Mouse (Mus musculus) spleen, adult 2 months (tissue): ENCODE results near the gene Slc7a5. TPM values are rescaled to one million over a fixed set of nuclear protein-coding genes. Genes with fewer than 3 reads are reported as not detected.

Experiments used
- DNase-seq, 2 experiments: peaks; one replicate each; pipeline versions ENCODE4 v3.0.0 to v3.0.0-alpha.2; 2012 to 2021; ENCODE audit warnings: low spot score in 2 of 2, low read depth in 1 of 2
- H3K27ac ChIP-seq: fragments of 200-500 bp; 2 replicates; pipeline ENCODE4 v1.5.1; 2012; ENCODE audit warnings: low read length, inconsistent platforms; ENCODE audit not compliant: insufficient read depth
- H3K27me3 ChIP-seq: fragments of 200-500 bp; 2 replicates; pipeline ENCODE4 v1.6.1; 2012; ENCODE audit warnings: mild to moderate bottlenecking, moderate library complexity, low read length, inconsistent platforms; ENCODE audit not compliant: control insufficient read depth, insufficient read depth
- H3K36me3 ChIP-seq: fragments of 200-500 bp; 2 replicates; pipeline ENCODE4 v1.6.1; 2012; ENCODE audit warnings: mild to moderate bottlenecking, low read length, inconsistent platforms; ENCODE audit not compliant: control insufficient read depth, insufficient read depth
- H3K4me1 ChIP-seq: fragments of 200-500 bp; 2 replicates; pipeline ENCODE4 v1.6.1; 2011; ENCODE audit warnings: inconsistent platforms; ENCODE audit not compliant: control insufficient read depth, insufficient read depth, insufficient read length
- H3K4me3 ChIP-seq: fragments of 200-500 bp; 2 replicates; pipeline ENCODE4 v1.5.1; 2011; ENCODE audit warnings: mild to moderate bottlenecking, inconsistent platforms; ENCODE audit not compliant: insufficient read depth, insufficient read length; ENCODE audit errors: extremely low read depth
- CTCF ChIP-seq: fragments of 200-500 bp; IDR thresholded peaks from 2 replicates; pipeline ENCODE4 v1.5.1; 2011; ENCODE audit warnings: mild to moderate bottlenecking, inconsistent platforms; ENCODE audit not compliant: insufficient read depth, insufficient read length, insufficient replicate concordance; ENCODE audit errors: extremely low read depth
- POLR2A ChIP-seq: fragments of 200-500 bp; IDR thresholded peaks from 2 replicates; pipeline ENCODE4 v1.6.1; 2011; ENCODE audit warnings: low read depth, low read length, inconsistent platforms
- WGBS: fragments of 180-500 bp; shearing (Covaris S2); methylation state at CpG from one replicate; pipeline ENCODE4 v1.1.7; 2018; 5-methylcytosine and 5-hydroxymethylcytosine counted together
- polyA plus RNA-seq: library from polyadenylated mRNA; depleted of rRNA; stranded (reverse); fragments of >200 nt; gene quantifications from 2 replicates; pipeline ENCODE4 v1.2.3, GENCODE M21; 2012

Gene Slc7a5
- polyA plus RNA-seq, 1 experiment = 45.0 TPM

- no peaks in the 10 kb centered on the region for H3K27me3 ChIP-seq
- TF ChIP-seq POLR2A = no peak
- TF ChIP-seq CTCF = no peak
- H3K4me1 ChIP-seq = no peaks in the 10 kb centered on the region
- no peak overlapping the region for H3K27ac ChIP-seq
- peaks cover 46% of the 10 kb centered on the region for H3K36me3 ChIP-seq
- 90% methylated on average over 3 of the region's 3 CpGs for WGBS
- no peak overlapping the region for H3K4me3 ChIP-seq
- DNase-seq = no peak
These were observed 23.3 kb downstream of the Slc7a5 start for GRCm38 (mm10) chr8:121884181-121884580.

- Histone ChIP-seq H3K27me3 (no peaks in the 10 kb centered on the region), H3K27ac (no peak overlapping the region), H3K4me3 (no peak overlapping the region), H3K36me3 (peaks cover 35% of the 10 kb centered on the region), H3K4me1 (no peaks in the 10 kb centered on the region)
- TF ChIP-seq CTCF (no peak), POLR2A (no peak)
- no peak for DNase-seq
- 96% methylated on average over 5 of the region's 5 CpGs for WGBS
These were observed 25.6 kb downstream of the Slc7a5 start for GRCm38 (mm10) chr8:121881921-121882320.

GRCm38 (mm10) chr8:121880818-121881217 is 26.7 kb downstream of the Slc7a5 start:
- 89% methylated on average over 1 of the region's 1 CpGs for WGBS
- Histone ChIP-seq H3K4me1 (no peaks in the 10 kb centered on the region), H3K27ac (no peak overlapping the region), H3K36me3 (peaks cover 27% of the 10 kb centered on the region), H3K27me3 (no peaks in the 10 kb centered on the region), H3K4me3 (no peak overlapping the region)
- DNase-seq = no peak
- TF ChIP-seq POLR2A (no peak), CTCF (no peak)

GRCm38 (mm10) chr8:121879712-121880111 is 27.8 kb downstream of the Slc7a5 start:
- no peak for TF ChIP-seq CTCF
- TF ChIP-seq POLR2A = no peak
- no peak overlapping the region for H3K4me3 ChIP-seq
- WGBS = 89% methylated on average over 3 of the region's 3 CpGs
- no peaks in the 10 kb centered on the region for H3K27me3 ChIP-seq
- H3K36me3 ChIP-seq = peaks cover 17% of the 10 kb centered on the region
- no peaks in the 10 kb centered on the region for H3K4me1 ChIP-seq
- no peak for DNase-seq
- H3K27ac ChIP-seq = no peak overlapping the region

- WGBS = 82% methylated on average over 7 of the region's 7 CpGs
- no peak for DNase-seq
- Histone ChIP-seq H3K27me3 (no peaks in the 10 kb centered on the region), H3K4me1 (no peaks in the 10 kb centered on the region), H3K36me3 (peaks cover 7% of the 10 kb centered on the region), H3K4me3 (no peak overlapping the region), H3K27ac (no peak overlapping the region)
- no peak for TF ChIP-seq CTCF
- no peak for TF ChIP-seq POLR2A
These were observed 29.5 kb downstream of the Slc7a5 start for GRCm38 (mm10) chr8:121877828-121878480.

GRCm38 (mm10) chr8:121877212-121877611 is 30.3 kb downstream of the Slc7a5 start:
- 7% methylated on average over 5 of the region's 5 CpGs for WGBS

GRCm38 (mm10) chr8:121875517-121875916 is 32.0 kb downstream of the Slc7a5 start:
- H3K36me3 ChIP-seq = 0 out of 2 replicates have a peak, but pooled peaks cover under 1% of the 10 kb centered on the region
- no peak overlapping the region for H3K4me3 ChIP-seq
- no peak for DNase-seq
- no peak overlapping the region for H3K27ac ChIP-seq
- H3K4me1 ChIP-seq = no peaks in the 10 kb centered on the region
- H3K27me3 ChIP-seq = no peaks in the 10 kb centered on the region
- 85% methylated on average over 9 of the region's 9 CpGs for WGBS
- TF ChIP-seq POLR2A (no peak), CTCF (no peak)

More at GRCm38 (mm10) chr8:121877212-121877611, 30.3 kb downstream of the Slc7a5 start:
- Histone ChIP-seq H3K27ac (no peak overlapping the region), H3K27me3 (no peaks in the 10 kb centered on the region), H3K4me3 (no peak overlapping the region), H3K36me3 (peaks cover 5% of the 10 kb centered on the region; the same call in 1 of the 2 replicates), H3K4me1 (no peaks in the 10 kb centered on the region)
- DNase-seq = no peak
- TF ChIP-seq POLR2A (no peak), CTCF (no peak)

GRCm38 (mm10) chr8:121875045-121875444 is 32.4 kb downstream of the Slc7a5 start:
- no peak overlapping the region for H3K27ac ChIP-seq

More at GRCm38 (mm10) chr8:121875045-121875444, 32.4 kb downstream of the Slc7a5 start:
- no peaks in the 10 kb centered on the region for H3K27me3 ChIP-seq
- H3K36me3 ChIP-seq = no peaks in the 10 kb centered on the region
- H3K4me1 ChIP-seq = no peaks in the 10 kb centered on the region
- WGBS = 90% methylated on average over 3 of the region's 3 CpGs
- H3K4me3 ChIP-seq = no peak overlapping the region
- TF ChIP-seq CTCF (no peak), POLR2A (no peak)
- no peak for DNase-seq
